Mouse (Mus musculus) inflammation-experienced regulatory T-cells, adult 16 weeks (primary cell): ENCODE measurements around the gene Cdc37l1. TPM values are rescaled to one million over a fixed set of nuclear protein-coding genes. Genes with fewer than 3 reads are reported as not detected.

Source experiments
- polyA plus RNA-seq: library from polyadenylated mRNA; unstranded; fragments of 100-300 nt; shearing (Covaris generic); gene quantifications from one replicate; pipeline ENCODE4 v1.2.1, GENCODE M21; 2017

Cdc37l1 gene
- 60.5 TPM for polyA plus RNA-seq

GRCm38 (mm10) chr19:28990194-28990589 is at the start of gene Cdc37l1:
Cdc37l1 (plus strand) TSS chr19:28990352.

GRCm38 (mm10) chr19:28963842-28964551 is 26.2 kb upstream of the Cdc37l1 start, which contains the start of gene Plpp6:
Plpp6 (plus strand) TSS chr19:28963953.

DNA sequence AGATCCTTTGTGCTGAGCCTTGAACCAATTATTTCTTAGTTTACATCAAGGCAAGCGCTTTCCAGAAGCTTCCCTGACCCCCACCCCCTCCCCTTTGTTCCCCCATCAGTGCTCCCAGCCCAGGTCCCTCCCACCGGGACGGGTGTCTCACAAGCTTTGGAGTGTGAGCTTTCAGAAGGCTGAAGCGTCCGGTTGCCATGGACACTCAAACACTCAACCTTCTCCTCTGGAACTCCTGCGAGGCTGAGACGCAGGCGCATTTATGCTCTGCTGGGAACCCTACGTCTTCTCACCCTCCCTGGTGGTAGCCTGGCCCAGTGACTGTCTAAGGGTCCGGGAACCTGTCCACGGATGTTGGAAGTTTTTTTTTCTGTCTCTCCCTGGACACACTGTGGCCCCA is 22.5 kb upstream of the Cdc37l1 start, which contains the start of gene 4430402I18Rik:
TSS of gene 4430402I18Rik (minus strand) at position 149 of the 400 bp plus-strand sequence.

GRCm38 (mm10) chr19:29047334-29048170 is 57.4 kb downstream of the Cdc37l1 start, which contains the start of gene Ak3:
Ak3 (minus strand) TSS chr19:29047961.

Other genes with a start within 250 kb of the Cdc37l1 start
- not detected for gene Slc1a1, start 155.3 kb upstream of the Cdc37l1 start, polyA plus RNA-seq
- gene Plpp6, start 26.4 kb upstream of the Cdc37l1 start, polyA plus RNA-seq, result 1.0 TPM
- gene 4430402I18Rik, start 22.6 kb upstream of the Cdc37l1 start, polyA plus RNA-seq, result 0.62 TPM
- gene Ak3, start 57.6 kb downstream of the Cdc37l1 start, polyA plus RNA-seq, result 24.1 TPM
- 64.3 TPM for gene Rcl1, start 111.0 kb downstream of the Cdc37l1 start, polyA plus RNA-seq